Mouse (Mus musculus) hindbrain, postnatal 0 days (tissue): ENCODE data around the gene Ankmy1. TPM values are rescaled to one million over a fixed set of nuclear protein-coding genes. Genes with fewer than 3 reads are reported as not detected.
A peak's percentile ranks its signal among the peaks of the same experiment; 100 is the strongest.

Source experiments
- ATAC-seq: fragments of 200-750 bp; cut with Nextera tagmentation; 2 replicates; pipeline ENCODE4 v1.8.0; 2017; ENCODE audit warnings: mild to moderate bottlenecking, moderate TSS enrichment, moderate library complexity
- DNase-seq: peaks from one replicate; pipeline ENCODE4 v3.0.0-alpha.2; 2015; ENCODE audit warnings: low spot score
- H3K27ac ChIP-seq: fragments of 300-500 bp; sonication (generic); 2 replicates; pipeline ENCODE4 v1.5.1; 2014; ENCODE audit warnings: mild to moderate bottlenecking
- H3K27me3 ChIP-seq: fragments of 300-500 bp; sonication (generic); 2 replicates; pipeline ENCODE4 v1.6.1; 2014; ENCODE audit warnings: low read length, mixed read lengths; ENCODE audit not compliant: insufficient read depth
- H3K36me3 ChIP-seq: fragments of 300-500 bp; sonication (generic); 2 replicates; pipeline ENCODE4 v1.6.1; 2014; ENCODE audit warnings: low read length, mixed read lengths; ENCODE audit not compliant: insufficient read depth
- H3K4me1 ChIP-seq: fragments of 300-500 bp; sonication (generic); 2 replicates; pipeline ENCODE4 v1.6.1; 2014; ENCODE audit warnings: antibody characterized with exemption, low read length, mixed read lengths; ENCODE audit not compliant: insufficient read depth
- H3K4me2 ChIP-seq: fragments of 300-500 bp; sonication (generic); 2 replicates; pipeline ENCODE4 v1.6.1; 2014; ENCODE audit warnings: low read depth, mild to moderate bottlenecking, low read length, moderate library complexity, mixed read lengths
- H3K4me3 ChIP-seq: fragments of 300-500 bp; sonication (generic); 2 replicates; pipeline ENCODE4 v1.5.1; 2014; ENCODE audit warnings: low read length
- H3K9ac ChIP-seq: fragments of 300-500 bp; sonication (generic); replicated peaks from 2 replicates; pipeline ENCODE4 v1.6.1; 2014; ENCODE audit warnings: mild to moderate bottlenecking, low read length, moderate library complexity, mixed read lengths
- H3K9me3 ChIP-seq: fragments of 300-500 bp; sonication (generic); 2 replicates; pipeline ENCODE4 v1.6.1; 2016; ENCODE audit warnings: low read length, mixed read lengths
- CTCF ChIP-seq: IDR thresholded peaks from 2 replicates; pipeline ENCODE4 v1.5.1; 2016; ENCODE audit warnings: antibody characterized with exemption, control low read depth, low read depth
- WGBS: fragments of 180-500 bp; shearing (Covaris S2); extraction: QIAGEN DNeasy Blood & Tissue Kit; methylation state at CpG from one replicate; pipeline ENCODE4 v1.1.7; 2014; 5-methylcytosine and 5-hydroxymethylcytosine counted together
- polyA plus RNA-seq: library from polyadenylated mRNA; unstranded; fragments of >200 nt; fragmentation: Nextera tagmentation; extraction: Ambion mirVana; gene quantifications from 2 replicates; pipeline ENCODE4 v1.2.1, GENCODE M21; 2015
- total RNA-seq: library from RNA; depleted of rRNA; stranded (reverse); fragments of >200 nt; gene quantifications from 2 replicates; pipeline ENCODE4 v1.2.3, GENCODE M21; 2014; rRNA removed

Gene Ankmy1
- 0.25 TPM in 1 of 2 replicates, not detected in the other for total RNA-seq
- 0.39 and 0.62 TPM in 2 replicates for polyA plus RNA-seq

- Histone ChIP-seq H3K9ac (no peak within 1 kb of the TSS), H3K27me3 (0 out of 2 replicates have a peak, but pooled peaks cover 3% of the 10 kb centered on the region), H3K9me3 (no peaks in the 10 kb centered on the region), H3K36me3 (no peaks in the 10 kb centered on the region), H3K4me2 (peak within 1 kb of the TSS; percentile 52), H3K27ac (no peak within 1 kb of the TSS), H3K4me1 (peaks cover 4% of the 10 kb centered on the region; the same call in 1 of the 2 replicates), H3K4me3 (peak within 1 kb of the TSS; percentile 14; the same call in 1 of the 2 replicates)
- DNase-seq = peak; percentile 81
- no peak for TF ChIP-seq CTCF
- 1% methylated on average over 15 of the region's 15 CpGs for WGBS
- peak; percentile 58 for ATAC-seq
These were observed at the start of gene Ankmy1 for GRCm38 (mm10) chr1:92902786-92903185. Gene Ankmy1, minus strand, starts transcription at chr1:92902906.

GRCm38 (mm10) chr1:92950607-92951006 is 47.9 kb upstream of the Ankmy1 start, which contains the start of gene Gpr35:
Gene Gpr35, plus strand, starts transcription at chr1:92950865.
- Histone ChIP-seq H3K36me3 (peaks cover 28% of the 10 kb centered on the region), H3K9me3 (no peaks in the 10 kb centered on the region), H3K4me2 (no peak within 1 kb of the TSS), H3K4me1 (no peaks in the 10 kb centered on the region), H3K4me3 (no peak within 1 kb of the TSS), H3K9ac (no peak within 1 kb of the TSS), H3K27me3 (no peaks in the 10 kb centered on the region), H3K27ac (no peak within 1 kb of the TSS)
- 87% methylated on average over 5 of the region's 5 CpGs for WGBS
- DNase-seq (no peak), ATAC-seq (no peak)
- TF ChIP-seq CTCF = no peak

GRCm38 (mm10) chr1:92949426-92949825 is 46.7 kb upstream of the Ankmy1 start:
- ATAC-seq (peak; percentile 22; the same call in 1 of the 2 replicates), DNase-seq (peak; percentile 27)
- WGBS = 67% methylated on average over 6 of the region's 6 CpGs
- Histone ChIP-seq H3K27me3 (no peaks in the 10 kb centered on the region), H3K4me2 (no peak overlapping the region), H3K9me3 (no peaks in the 10 kb centered on the region), H3K36me3 (peaks cover 40% of the 10 kb centered on the region), H3K27ac (no peak overlapping the region), H3K9ac (no peak overlapping the region), H3K4me3 (no peak overlapping the region), H3K4me1 (no peaks in the 10 kb centered on the region)
- peak; percentile 61 for TF ChIP-seq CTCF

- no peak overlapping the region for H3K9ac ChIP-seq
- H3K27me3 ChIP-seq = no peaks in the 10 kb centered on the region
- peaks cover 54% of the 10 kb centered on the region for H3K36me3 ChIP-seq
- ATAC-seq (no peak), DNase-seq (no peak)
- no peak overlapping the region for H3K4me2 ChIP-seq
- no peak for TF ChIP-seq CTCF
- no peaks in the 10 kb centered on the region for H3K4me1 ChIP-seq
- WGBS = 98% methylated on average over 3 of the region's 3 CpGs
- H3K27ac ChIP-seq = no peak overlapping the region
- H3K9me3 ChIP-seq = no peaks in the 10 kb centered on the region
- H3K4me3 ChIP-seq = no peak overlapping the region
These were observed 45.3 kb upstream of the Ankmy1 start for GRCm38 (mm10) chr1:92947966-92948365.

GRCm38 (mm10) chr1:92943219-92943989 is 40.7 kb upstream of the Ankmy1 start:
- H3K36me3 ChIP-seq = peaks cover 76% of the 10 kb centered on the region
- WGBS = 92% methylated on average over 19 of the region's 19 CpGs
- H3K27ac ChIP-seq = no peak overlapping the region
- H3K4me1 ChIP-seq = no peaks in the 10 kb centered on the region
- H3K9me3 ChIP-seq = no peaks in the 10 kb centered on the region
- no peak overlapping the region for H3K9ac ChIP-seq
- no peak overlapping the region for H3K4me3 ChIP-seq
- TF ChIP-seq CTCF = no peak
- ATAC-seq (no peak), DNase-seq (no peak)
- H3K27me3 ChIP-seq = no peaks in the 10 kb centered on the region
- H3K4me2 ChIP-seq = no peak overlapping the region

- Histone ChIP-seq H3K27me3 (no peaks in the 10 kb centered on the region), H3K9me3 (no peaks in the 10 kb centered on the region), H3K27ac (no peak overlapping the region), H3K9ac (no peak overlapping the region), H3K4me1 (peaks cover 10% of the 10 kb centered on the region; the same call in 1 of the 2 replicates), H3K36me3 (peaks cover 48% of the 10 kb centered on the region), H3K4me3 (no peak overlapping the region), H3K4me2 (no peak overlapping the region)
- DNase-seq (no peak), ATAC-seq (no peak)
- WGBS = 96% methylated on average over 4 of the region's 4 CpGs
- TF ChIP-seq CTCF = no peak
These were observed 37.0 kb upstream of the Ankmy1 start for GRCm38 (mm10) chr1:92939746-92940145.

GRCm38 (mm10) chr1:92937797-92938196 is 35.1 kb upstream of the Ankmy1 start:
- H3K36me3 ChIP-seq = peaks cover 29% of the 10 kb centered on the region
- 96% methylated on average over 3 of the region's 3 CpGs for WGBS
- H3K9ac ChIP-seq = no peak overlapping the region
- H3K4me1 ChIP-seq = peaks cover 15% of the 10 kb centered on the region; the same call in 1 of the 2 replicates
- H3K9me3 ChIP-seq = no peaks in the 10 kb centered on the region
- TF ChIP-seq CTCF = no peak
- H3K4me3 ChIP-seq = no peak overlapping the region
- no peak overlapping the region for H3K4me2 ChIP-seq
- ATAC-seq (no peak), DNase-seq (no peak)
- H3K27ac ChIP-seq = no peak overlapping the region
- H3K27me3 ChIP-seq = no peaks in the 10 kb centered on the region
